11 mouse cellular contexts compared by ENCODE assay signal in genomic region chr12:28863260-28863659, GRCm38 (mm10).
DNase-seq lines count a peak whose midpoint lies in the region; ATAC-seq and TF ChIP-seq lines count a peak whose summit lies in the region.
"Had no signal": no experiment of that assay in that cellular context is flagged by ENCODE, and none has a peak within 500 bp of the region (broad histone marks: within the 10 kb centered on the region; RNA-seq: fewer than 3 reads in every experiment).

No protein-coding gene starts in this region.

- peak; percentile 62; the same call in 1 of the 2 replicates for ATAC-seq in intestine, embryonic 14.5 days (replicated peaks; ENCODE audit: low FRiP score, low TSS enrichment, low read depth)
- ATAC-seq in intestine, postnatal 0 days = no peak
- peak; percentile 56 for ATAC-seq in lung, postnatal 0 days
- ATAC-seq in forebrain, postnatal 0 days = peak; percentile 47
- ATAC-seq in midbrain, embryonic 15.5 days (replicated peaks) = no peak

- H3K4me1 ChIP-seq in intestine, embryonic 14.5 days (replicated peaks; ENCODE audit: control insufficient read depth, insufficient read depth, low read length) = peaks cover 9% of the 10 kb centered on the region; the same call in 1 of the 2 replicates
- H3K4me1 ChIP-seq in intestine, postnatal 0 days (replicated peaks; ENCODE audit: control insufficient read depth, insufficient read depth, low read length) = no peaks in the 10 kb centered on the region
- no peaks in the 10 kb centered on the region for H3K4me1 ChIP-seq in lung, postnatal 0 days (ENCODE audit: insufficient read depth, low read depth, low read length)
- H3K4me1 ChIP-seq in forebrain, postnatal 0 days (ENCODE audit: insufficient read depth) = peaks cover 23% of the 10 kb centered on the region
- H3K4me1 ChIP-seq in midbrain, embryonic 15.5 days = peaks cover 46% of the 10 kb centered on the region
- H3K4me1 ChIP-seq: embryonic facial prominence, embryonic 12.5 days had no signal

- H3K4me2 ChIP-seq in intestine, embryonic 14.5 days (ENCODE audit: low read length) = no peak overlapping the region
- no peak overlapping the region for H3K4me2 ChIP-seq in intestine, postnatal 0 days (replicated peaks; ENCODE audit: low read depth)
- H3K4me2 ChIP-seq in lung, postnatal 0 days (replicated peaks; ENCODE audit: low read depth, low read length) = no peak overlapping the region
- no peak overlapping the region for H3K4me2 ChIP-seq in forebrain, postnatal 0 days (ENCODE audit: low read depth)
- H3K4me2 ChIP-seq in midbrain, embryonic 15.5 days = no peak overlapping the region
- H3K4me2 ChIP-seq: embryonic facial prominence, embryonic 12.5 days; limb, embryonic 15.5 days had no signal

- H3K36me3 ChIP-seq in intestine, embryonic 14.5 days (ENCODE audit: control insufficient read depth, insufficient read depth, low read length) = 0 out of 2 replicates have a peak, but pooled peaks cover 6% of the 10 kb centered on the region
- peaks cover 24% of the 10 kb centered on the region; the same call in 1 of the 2 replicates for H3K36me3 ChIP-seq in intestine, postnatal 0 days (ENCODE audit: control insufficient read depth, insufficient read depth)
- peaks cover 4% of the 10 kb centered on the region; the same call in 1 of the 2 replicates for H3K36me3 ChIP-seq in lung, postnatal 0 days (ENCODE audit: insufficient read depth, low read length)
- peaks cover 10% of the 10 kb centered on the region for H3K36me3 ChIP-seq in forebrain, postnatal 0 days (ENCODE audit: insufficient read depth)
- 0 out of 2 replicates have a peak, but pooled peaks cover 3% of the 10 kb centered on the region for H3K36me3 ChIP-seq in midbrain, embryonic 15.5 days (replicated peaks)

- no peak for TF ChIP-seq CTCF in intestine, postnatal 0 days (IDR thresholded peaks at IDR 0.05; ENCODE audit: low read depth)
- no peak for TF ChIP-seq CTCF in lung, postnatal 0 days (IDR thresholded peaks at IDR 0.05)
- TF ChIP-seq CTCF in forebrain, postnatal 0 days (IDR thresholded peaks at IDR 0.05; ENCODE audit: low read depth) = no peak

- H3K9me3 ChIP-seq in intestine, embryonic 14.5 days (ENCODE audit: control insufficient read depth, low read length) = no peaks in the 10 kb centered on the region
- no peaks in the 10 kb centered on the region for H3K9me3 ChIP-seq in intestine, postnatal 0 days (ENCODE audit: control insufficient read depth)
- H3K9me3 ChIP-seq in lung, postnatal 0 days (ENCODE audit: low read length) = no peaks in the 10 kb centered on the region
- H3K9me3 ChIP-seq in forebrain, postnatal 0 days (ENCODE audit: low read length) = no peaks in the 10 kb centered on the region
- no peaks in the 10 kb centered on the region for H3K9me3 ChIP-seq in midbrain, embryonic 15.5 days
- H3K9me3 ChIP-seq: embryonic facial prominence, embryonic 12.5 days; limb, embryonic 15.5 days had no signal

- DNase-seq in intestine, embryonic 14.5 days (ENCODE audit: low spot score) = peak; percentile 56
- peak; percentile 54 for DNase-seq in lung, postnatal 0 days (ENCODE audit: low spot score)
- DNase-seq in lung, adult 18-20 months = no peak
- peak; percentile 76 for DNase-seq in forebrain, postnatal 0 days
- DNase-seq in urinary bladder, postnatal 25 days (ENCODE audit: low spot score) = no peak
- no peak for DNase-seq in thymus, postnatal 4 days
- DNase-seq: gastrocnemius, postnatal 10 days had no signal

- 53% methylated on average over 12 of the region's 12 CpGs for WGBS in intestine, embryonic 14.5 days
- WGBS in intestine, postnatal 0 days = 71% methylated on average over 12 of the region's 12 CpGs
- WGBS in lung, postnatal 0 days = 59% methylated on average over 12 of the region's 12 CpGs
- 27% methylated on average over 12 of the region's 12 CpGs for WGBS in forebrain, postnatal 0 days
- WGBS in midbrain, embryonic 15.5 days = 61% methylated on average over 12 of the region's 12 CpGs

- peak overlapping the region; percentile 17; the same call in 1 of the 2 replicates for H3K27ac ChIP-seq in intestine, embryonic 14.5 days (ENCODE audit: low read depth)
- H3K27ac ChIP-seq in intestine, postnatal 0 days (ENCODE audit: low read depth, low read length) = no peak overlapping the region
- no peak overlapping the region for H3K27ac ChIP-seq in lung, postnatal 0 days (ENCODE audit: low read length)
- H3K27ac ChIP-seq in forebrain, postnatal 0 days (ENCODE audit: low read depth, low read length) = peak overlapping the region; percentile 79
- peak overlapping the region; percentile 71 for H3K27ac ChIP-seq in midbrain, embryonic 15.5 days
- H3K27ac ChIP-seq: embryonic facial prominence, embryonic 12.5 days; limb, embryonic 15.5 days had no signal

- H3K4me3 ChIP-seq in intestine, embryonic 14.5 days (ENCODE audit: low read depth, low read length) = no peak overlapping the region
- no peak overlapping the region for H3K4me3 ChIP-seq in intestine, postnatal 0 days (ENCODE audit: low read depth, low read length)
- H3K4me3 ChIP-seq in lung, postnatal 0 days (ENCODE audit: low read depth, low read length) = no peak overlapping the region
- no peak overlapping the region for H3K4me3 ChIP-seq in forebrain, postnatal 0 days (ENCODE audit: low read depth, low read length)
- H3K4me3 ChIP-seq in midbrain, embryonic 15.5 days = no peak overlapping the region
- H3K4me3 ChIP-seq: embryonic facial prominence, embryonic 12.5 days; limb, embryonic 15.5 days had no signal

- no peaks in the 10 kb centered on the region for H3K27me3 ChIP-seq in intestine, embryonic 14.5 days (replicated peaks; ENCODE audit: control insufficient read depth, insufficient read depth, low read length)
- H3K27me3 ChIP-seq in intestine, postnatal 0 days (replicated peaks; ENCODE audit: control insufficient read depth, insufficient read depth, low read length) = no peaks in the 10 kb centered on the region
- no peaks in the 10 kb centered on the region for H3K27me3 ChIP-seq in lung, postnatal 0 days (replicated peaks; ENCODE audit: insufficient read depth, low read length)
- no peaks in the 10 kb centered on the region for H3K27me3 ChIP-seq in forebrain, postnatal 0 days (ENCODE audit: insufficient read depth, low read length)
- H3K27me3 ChIP-seq in midbrain, embryonic 15.5 days (replicated peaks) = no peaks in the 10 kb centered on the region
- H3K27me3 ChIP-seq: embryonic facial prominence, embryonic 12.5 days; limb, embryonic 15.5 days had no signal

- no peak overlapping the region for H3K9ac ChIP-seq in intestine, embryonic 14.5 days (ENCODE audit: low read length)
- H3K9ac ChIP-seq in intestine, postnatal 0 days (ENCODE audit: low read depth, low read length) = no peak overlapping the region
- H3K9ac ChIP-seq in lung, postnatal 0 days (replicated peaks; ENCODE audit: low read depth) = no peak overlapping the region
- H3K9ac ChIP-seq in forebrain, postnatal 0 days = no peak overlapping the region
- H3K9ac ChIP-seq in midbrain, embryonic 15.5 days = no peak overlapping the region
- H3K9ac ChIP-seq: embryonic facial prominence, embryonic 12.5 days; limb, embryonic 15.5 days had no signal

- TF ChIP-seq EP300 in lung, postnatal 0 days (IDR thresholded peaks at IDR 0.05) = no peak

Comparison
In these comparisons a context has a peak if more than half of its experiments do, and no peak if none do; other contexts are left out.
1. ATAC-seq: peak in intestine, embryonic 14.5 days (single experiment), lung, postnatal 0 days (single experiment) and forebrain, postnatal 0 days (single experiment); none in intestine, postnatal 0 days (single experiment) and midbrain, embryonic 15.5 days (single experiment).
2. DNase-seq: peak in intestine, embryonic 14.5 days (single experiment), lung, postnatal 0 days (single experiment) and forebrain, postnatal 0 days (single experiment); none in lung, adult 18-20 months (0 of 2), urinary bladder, postnatal 25 days (single experiment) and thymus, postnatal 4 days (single experiment).
3. H3K27ac ChIP-seq: peak in intestine, embryonic 14.5 days (single experiment), forebrain, postnatal 0 days (single experiment) and midbrain, embryonic 15.5 days (single experiment); none in intestine, postnatal 0 days (single experiment) and lung, postnatal 0 days (single experiment).